8 mouse cellular contexts compared by ENCODE assay signal in the genomic region with DNA sequence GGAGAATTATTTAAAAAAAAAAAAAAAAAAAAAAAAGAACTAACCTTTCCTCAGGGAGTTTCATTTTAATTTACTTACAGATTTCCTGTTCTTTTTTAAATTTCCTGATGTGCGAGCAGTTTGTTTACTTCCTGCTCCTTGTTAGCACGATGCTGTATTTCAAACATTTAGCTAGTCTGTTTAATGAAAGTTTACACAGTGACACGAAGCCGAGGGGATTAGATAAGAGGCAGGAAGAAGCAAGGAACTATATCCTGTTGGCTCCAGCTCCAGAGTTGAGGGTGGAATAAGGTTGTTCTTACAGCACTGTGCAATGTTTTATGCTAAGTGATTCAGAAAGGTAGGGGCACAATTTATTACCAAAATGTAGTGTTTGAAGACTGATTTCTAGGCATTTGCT. TPM values are rescaled to one million over a fixed set of nuclear protein-coding genes. Genes with fewer than 3 reads are reported as not detected.
DNase-seq lines count a peak whose midpoint lies in the region; ATAC-seq and TF ChIP-seq lines count a peak whose summit lies in the region.

No protein-coding gene starts in this region.

- intact Hi-C loops in left cerebral cortex, adult 2 months (cut with DNase I), result loop anchor here (10.0 kb wide), 2 partner anchors 511 to 721 kb away; a partner anchor contains a TSS
- intact Hi-C loops in left cerebral cortex, postnatal 36 days (cut with DNase I), result loop anchor here (10.0 kb wide), 1 partner anchor 511 kb away; no protein-coding TSS in a partner anchor
- intact Hi-C loops in left cerebral cortex, postnatal 14 days (cut with DNase I), result loop anchor here (10.0 kb wide), 1 partner anchor 511 kb away; no protein-coding TSS in a partner anchor

- peak overlapping the region; percentile 88; the same call in 1 of the 2 replicates for H3K27ac ChIP-seq in left cerebral cortex, adult 2 months
- no peak overlapping the region for H3K27ac ChIP-seq in embryonic facial prominence, embryonic 12.5 days
- H3K27ac ChIP-seq in intestine, postnatal 0 days (ENCODE audit: low read depth, low read length), result peak overlapping the region; percentile 87; the same call in 1 of the 2 replicates
- H3K27ac ChIP-seq in midbrain, embryonic 13.5 days, result no peak overlapping the region

- H3K27me3 ChIP-seq in embryonic facial prominence, embryonic 12.5 days, result no peaks in the 10 kb centered on the region
- no peaks in the 10 kb centered on the region for H3K27me3 ChIP-seq in intestine, postnatal 0 days (replicated peaks; ENCODE audit: control insufficient read depth, insufficient read depth, low read length)
- no peaks in the 10 kb centered on the region for H3K27me3 ChIP-seq in midbrain, embryonic 13.5 days

- WGBS in embryonic facial prominence, embryonic 12.5 days, result 8% methylated on average over 4 of the region's 4 CpGs
- 0% methylated on average over 4 of the region's 4 CpGs for WGBS in intestine, postnatal 0 days
- WGBS in midbrain, embryonic 13.5 days, result 9% methylated on average over 4 of the region's 4 CpGs

- no peak for ATAC-seq in embryonic facial prominence, embryonic 12.5 days (ENCODE audit: insufficient number of reproducible peaks, insufficient read depth, low FRiP score, low TSS enrichment)
- no peak for ATAC-seq in intestine, postnatal 0 days
- ATAC-seq in midbrain, embryonic 13.5 days, result no peak

- peaks cover 5% of the 10 kb centered on the region; the same call in 1 of the 2 replicates for H3K4me1 ChIP-seq in embryonic facial prominence, embryonic 12.5 days
- peaks cover 4% of the 10 kb centered on the region; the same call in 1 of the 2 replicates for H3K4me1 ChIP-seq in intestine, postnatal 0 days (replicated peaks; ENCODE audit: control insufficient read depth, insufficient read depth, low read length)
- H3K4me1 ChIP-seq in midbrain, embryonic 13.5 days (replicated peaks), result peaks cover 19% of the 10 kb centered on the region

- H3K9ac ChIP-seq in embryonic facial prominence, embryonic 12.5 days, result 0 out of 2 replicates have a peak overlapping the region, but pooled peaks have one; percentile 68
- peak overlapping the region; percentile 78; the same call in 1 of the 2 replicates for H3K9ac ChIP-seq in intestine, postnatal 0 days (ENCODE audit: low read depth, low read length)
- peak overlapping the region; percentile 80 for H3K9ac ChIP-seq in midbrain, embryonic 13.5 days (replicated peaks)

- no peak for TF ChIP-seq CTCF in left cerebral cortex, adult 2 months (IDR thresholded peaks at IDR 0.05)
- no peak for TF ChIP-seq CTCF in intestine, postnatal 0 days (IDR thresholded peaks at IDR 0.05; ENCODE audit: low read depth)

- no peaks in the 10 kb centered on the region for H3K9me3 ChIP-seq in embryonic facial prominence, embryonic 12.5 days
- H3K9me3 ChIP-seq in intestine, postnatal 0 days (ENCODE audit: control insufficient read depth), result no peaks in the 10 kb centered on the region
- H3K9me3 ChIP-seq in midbrain, embryonic 13.5 days, result no peaks in the 10 kb centered on the region

- peak overlapping the region; percentile 54 for H3K4me2 ChIP-seq in embryonic facial prominence, embryonic 12.5 days (replicated peaks)
- peak overlapping the region; percentile 71 for H3K4me2 ChIP-seq in intestine, postnatal 0 days (replicated peaks; ENCODE audit: low read depth)
- H3K4me2 ChIP-seq in midbrain, embryonic 13.5 days (replicated peaks), result peak overlapping the region; percentile 57

- H3K36me3 ChIP-seq in embryonic facial prominence, embryonic 12.5 days, result peaks cover 16% of the 10 kb centered on the region
- peaks cover 21% of the 10 kb centered on the region for H3K36me3 ChIP-seq in intestine, postnatal 0 days (ENCODE audit: control insufficient read depth, insufficient read depth)
- H3K36me3 ChIP-seq in midbrain, embryonic 13.5 days, result peaks cover 24% of the 10 kb centered on the region

- peak overlapping the region; percentile 98 for H3K4me3 ChIP-seq in left cerebral cortex, adult 2 months
- peak overlapping the region; percentile 74 for H3K4me3 ChIP-seq in embryonic facial prominence, embryonic 12.5 days
- peak overlapping the region; percentile 98 for H3K4me3 ChIP-seq in intestine, postnatal 0 days (ENCODE audit: low read depth, low read length)
- peak overlapping the region; percentile 70 for H3K4me3 ChIP-seq in midbrain, embryonic 13.5 days (replicated peaks)

- DNase-seq in left cerebral cortex, adult 2 months (ENCODE audit: extremely low spot score in 1 of 2, low spot score in 2 of 2), result no peak
- no peak for DNase-seq in left cerebral cortex, postnatal 36 days (ENCODE audit: low spot score in 2 of 2)
- DNase-seq in right cerebral cortex, postnatal 25 days, result no peak
- DNase-seq in layer of hippocampus, postnatal 14 days (ENCODE audit: low spot score in 2 of 2), result no peak
- no peak for DNase-seq in left cerebral cortex, postnatal 14 days (ENCODE audit: low spot score in 2 of 2)

RNA-seq across cellular contexts. Expression of a gene that starts 0.7 kb away (rescaled TPM):
- 100 to 1,000 TPM in 1 of 2 experiments, 10 to 100 TPM in 1; 86.5 to 104 TPM for total RNA-seq in left cerebral cortex, adult 2 months (2021)
- total RNA-seq in left cerebral cortex, postnatal 36 days (2021), result 10 to 100 TPM; 90.7 to 98.7 TPM
- polyA plus RNA-seq in embryonic facial prominence, embryonic 12.5 days (2016; fragmentation: Nextera tagmentation; extraction: Ambion mirVana), result 64.5 and 64.6 TPM in 2 replicates
- 91.7 and 96.3 TPM in 2 replicates for polyA plus RNA-seq in intestine, postnatal 0 days (2015; fragmentation: Nextera tagmentation; extraction: Ambion mirVana)
- 92.3 and 97.7 TPM in 2 replicates for polyA plus RNA-seq in midbrain, embryonic 13.5 days (2015; fragmentation: Nextera tagmentation; extraction: Ambion mirVana)
- 10 to 100 TPM; 72.8 to 87.6 TPM for total RNA-seq in layer of hippocampus, postnatal 14 days (2021)
- total RNA-seq in left cerebral cortex, postnatal 14 days (2021), result 10 to 100 TPM; 76.6 to 79.4 TPM

RNA-seq across cellular contexts. Expression of a gene that starts 19.5 kb away (rescaled TPM):
- not detected for total RNA-seq in left cerebral cortex, adult 2 months (2021)
- total RNA-seq in left cerebral cortex, postnatal 36 days (2021), result not detected
- not detected in 2 replicates for polyA plus RNA-seq in embryonic facial prominence, embryonic 12.5 days (2016; fragmentation: Nextera tagmentation; extraction: Ambion mirVana)
- polyA plus RNA-seq in intestine, postnatal 0 days (2015; fragmentation: Nextera tagmentation; extraction: Ambion mirVana), result not detected in 2 replicates
- not detected in 2 replicates for polyA plus RNA-seq in midbrain, embryonic 13.5 days (2015; fragmentation: Nextera tagmentation; extraction: Ambion mirVana)
- under 1 TPM in 1 of 2 experiments, not detected in 1; 0.19 TPM for total RNA-seq in layer of hippocampus, postnatal 14 days (2021)
- not detected for total RNA-seq in left cerebral cortex, postnatal 14 days (2021)

RNA-seq across cellular contexts. Expression of a gene that starts 23.5 kb away (rescaled TPM):
- not detected for total RNA-seq in left cerebral cortex, adult 2 months (2021)
- total RNA-seq in left cerebral cortex, postnatal 36 days (2021), result not detected
- not detected in 2 replicates for polyA plus RNA-seq in embryonic facial prominence, embryonic 12.5 days (2016; fragmentation: Nextera tagmentation; extraction: Ambion mirVana)
- not detected in 2 replicates for polyA plus RNA-seq in intestine, postnatal 0 days (2015; fragmentation: Nextera tagmentation; extraction: Ambion mirVana)
- not detected in 2 replicates for polyA plus RNA-seq in midbrain, embryonic 13.5 days (2015; fragmentation: Nextera tagmentation; extraction: Ambion mirVana)
- not detected for total RNA-seq in layer of hippocampus, postnatal 14 days (2021)
- total RNA-seq in left cerebral cortex, postnatal 14 days (2021), result not detected

RNA-seq across cellular contexts. Expression of a gene that starts 31.2 kb away (rescaled TPM):
- total RNA-seq in left cerebral cortex, adult 2 months (2021), result not detected
- not detected for total RNA-seq in left cerebral cortex, postnatal 36 days (2021)
- polyA plus RNA-seq in embryonic facial prominence, embryonic 12.5 days (2016; fragmentation: Nextera tagmentation; extraction: Ambion mirVana), result not detected in 2 replicates
- not detected in 2 replicates for polyA plus RNA-seq in intestine, postnatal 0 days (2015; fragmentation: Nextera tagmentation; extraction: Ambion mirVana)
- polyA plus RNA-seq in midbrain, embryonic 13.5 days (2015; fragmentation: Nextera tagmentation; extraction: Ambion mirVana), result not detected in 2 replicates
- not detected for total RNA-seq in layer of hippocampus, postnatal 14 days (2021)
- total RNA-seq in left cerebral cortex, postnatal 14 days (2021), result not detected

Comparison
In these comparisons a context has a peak if more than half of its experiments do, and no peak if none do; other contexts are left out.
1. H3K27ac ChIP-seq: peak in left cerebral cortex, adult 2 months (single experiment) and intestine, postnatal 0 days (single experiment); none in embryonic facial prominence, embryonic 12.5 days (single experiment) and midbrain, embryonic 13.5 days (single experiment).
2. Peak in every context shown above with its lines, with median percentiles within 50 percentile points of each other: H3K4me3 ChIP-seq, H3K4me2 ChIP-seq and H3K9ac ChIP-seq.